Mouse (Mus musculus) forebrain, embryonic 14.5 days (tissue): Measurements from ENCODE around the gene Nup107. TPM values are rescaled to one million over a fixed set of nuclear protein-coding genes. Genes with fewer than 3 reads are reported as not detected.

Source experiments
- ATAC-seq: fragments of 200-750 bp; cut with Nextera tagmentation; 2 replicates; pipeline ENCODE4 v1.8.0; 2017; ENCODE audit warnings: mild to moderate bottlenecking, moderate library complexity
- DNase-seq: peaks from one replicate; pipeline ENCODE4 v3.0.0-alpha.2; 2015; ENCODE audit warnings: low spot score
- H3K27ac ChIP-seq: fragments of 300-500 bp; sonication (generic); 2 replicates; pipeline ENCODE4 v1.5.1; 2014; ENCODE audit warnings: low read depth, mild to moderate bottlenecking, control low read depth, low read length, moderate library complexity
- H3K27me3 ChIP-seq: fragments of 300-500 bp; sonication (generic); replicated peaks from 2 replicates; pipeline ENCODE4 v1.6.1; 2014; ENCODE audit warnings: low read length, control low read depth, mixed read lengths; ENCODE audit not compliant: control insufficient read depth, insufficient read depth
- H3K36me3 ChIP-seq: fragments of 300-500 bp; sonication (generic); 2 replicates; pipeline ENCODE4 v1.6.1; 2014; ENCODE audit warnings: low read length, control low read depth; ENCODE audit not compliant: control insufficient read depth, insufficient read depth
- H3K4me1 ChIP-seq: fragments of 300-500 bp; sonication (generic); 2 replicates; pipeline ENCODE4 v1.6.1; 2014; ENCODE audit warnings: antibody characterized with exemption, low read length, control low read depth; ENCODE audit not compliant: control insufficient read depth, insufficient read depth
- H3K4me2 ChIP-seq: fragments of 300-500 bp; sonication (generic); 2 replicates; pipeline ENCODE4 v1.6.1; 2014; ENCODE audit warnings: mild to moderate bottlenecking, control low read depth, low read length
- H3K4me3 ChIP-seq: fragments of 300-500 bp; sonication (generic); 2 replicates; pipeline ENCODE4 v1.5.1; 2014; ENCODE audit warnings: low read depth, low read length, control low read depth
- H3K9ac ChIP-seq: fragments of 300-500 bp; sonication (generic); 2 replicates; pipeline ENCODE4 v1.6.1; 2014; ENCODE audit warnings: mild to moderate bottlenecking, low read length, control low read depth, moderate library complexity
- H3K9me3 ChIP-seq: fragments of 300-500 bp; sonication (generic); replicated peaks from 2 replicates; pipeline ENCODE4 v1.6.1; 2016; ENCODE audit warnings: low read length, control low read depth, mixed read lengths; ENCODE audit not compliant: control insufficient read depth
- WGBS: fragments of 180-500 bp; shearing (Covaris S2); extraction: QIAGEN DNeasy Blood & Tissue Kit; methylation state at CpG from one replicate; pipeline ENCODE4 v1.1.7; 2014; 5-methylcytosine and 5-hydroxymethylcytosine counted together
- polyA plus RNA-seq: library from polyadenylated mRNA; unstranded; fragments of >200 nt; fragmentation: Nextera tagmentation; extraction: Ambion mirVana; gene quantifications from 2 replicates; pipeline ENCODE4 v1.2.1, GENCODE M21; 2014

Gene Nup107
- polyA plus RNA-seq, 1 experiment from 2014 or later: 68.7 TPM

DNA sequence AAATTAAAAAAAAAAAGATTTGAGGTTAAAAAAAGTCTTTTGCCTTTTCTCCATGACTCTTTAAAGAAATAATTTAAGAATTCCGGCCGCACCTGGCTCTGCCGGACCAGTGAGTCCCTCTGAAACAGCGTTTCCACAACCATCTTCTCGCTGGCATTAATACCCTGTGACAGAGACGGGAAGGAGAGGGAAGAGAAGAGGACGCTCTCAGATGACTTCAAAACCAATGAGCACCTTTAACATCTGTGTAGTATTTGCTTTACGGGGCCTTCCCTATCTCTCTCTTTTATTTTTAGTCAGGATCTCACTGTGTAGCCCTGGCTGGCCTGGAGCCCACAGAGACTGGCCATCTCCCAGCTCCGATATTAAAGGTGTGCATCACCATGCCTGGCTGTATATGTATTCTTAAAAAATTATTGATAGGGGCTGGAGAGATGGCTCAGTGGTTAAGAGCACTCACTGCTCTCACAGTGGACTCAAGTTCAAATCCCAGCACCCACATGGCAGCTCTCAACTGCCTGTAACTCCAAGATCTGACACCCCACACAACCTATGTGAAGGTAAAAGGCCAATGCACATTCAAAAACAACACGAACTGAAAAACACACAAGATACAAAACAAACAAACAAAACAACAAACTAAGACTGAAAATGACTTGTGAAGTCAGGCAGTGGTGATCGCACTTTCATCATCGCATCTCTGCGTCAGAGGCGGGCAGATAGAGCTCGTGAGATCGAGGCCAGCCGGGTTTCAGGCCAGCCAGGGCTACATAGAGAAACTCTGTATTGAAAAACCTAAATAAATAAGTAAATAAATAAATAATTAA, 14.8 kb downstream of the Nup107 start:
- H3K36me3 ChIP-seq: peaks cover 90% of the 10 kb centered on the region
- H3K9ac ChIP-seq: no peak overlapping the region
- H3K4me3 ChIP-seq: no peak overlapping the region
- 94% methylated on average over 17 of the region's 17 CpGs for WGBS
- no peak overlapping the region for H3K27ac ChIP-seq
- DNase-seq (no peak), ATAC-seq (no peak)
- no peaks in the 10 kb centered on the region for H3K27me3 ChIP-seq
- no peaks in the 10 kb centered on the region for H3K9me3 ChIP-seq
- H3K4me2 ChIP-seq: no peak overlapping the region
- H3K4me1 ChIP-seq: no peaks in the 10 kb centered on the region

DNA sequence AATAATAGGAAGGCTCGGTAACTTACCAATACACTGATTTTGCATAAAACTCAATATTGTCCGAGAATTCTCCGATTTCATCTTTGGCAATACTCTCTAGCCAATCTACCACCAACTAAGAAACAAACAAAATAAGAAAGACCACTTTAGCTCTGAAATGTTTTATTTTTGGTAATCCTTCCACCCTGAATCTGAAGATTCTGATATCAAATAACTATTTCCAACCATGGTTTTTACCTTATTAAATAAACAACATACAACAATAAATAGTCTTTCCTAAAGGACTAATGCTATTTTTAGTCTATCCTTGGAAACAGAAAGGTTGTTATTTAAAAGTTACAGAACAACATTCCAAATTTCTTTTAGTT, 15.4 kb downstream of the Nup107 start:
- Histone ChIP-seq H3K9ac (no peak overlapping the region), H3K27me3 (no peaks in the 10 kb centered on the region), H3K36me3 (peaks cover 90% of the 10 kb centered on the region), H3K9me3 (no peaks in the 10 kb centered on the region), H3K4me2 (no peak overlapping the region), H3K27ac (no peak overlapping the region), H3K4me1 (no peaks in the 10 kb centered on the region), H3K4me3 (no peak overlapping the region)
- over 99% methylated on average over 3 of the region's 3 CpGs for WGBS
- ATAC-seq (no peak), DNase-seq (no peak)

DNA sequence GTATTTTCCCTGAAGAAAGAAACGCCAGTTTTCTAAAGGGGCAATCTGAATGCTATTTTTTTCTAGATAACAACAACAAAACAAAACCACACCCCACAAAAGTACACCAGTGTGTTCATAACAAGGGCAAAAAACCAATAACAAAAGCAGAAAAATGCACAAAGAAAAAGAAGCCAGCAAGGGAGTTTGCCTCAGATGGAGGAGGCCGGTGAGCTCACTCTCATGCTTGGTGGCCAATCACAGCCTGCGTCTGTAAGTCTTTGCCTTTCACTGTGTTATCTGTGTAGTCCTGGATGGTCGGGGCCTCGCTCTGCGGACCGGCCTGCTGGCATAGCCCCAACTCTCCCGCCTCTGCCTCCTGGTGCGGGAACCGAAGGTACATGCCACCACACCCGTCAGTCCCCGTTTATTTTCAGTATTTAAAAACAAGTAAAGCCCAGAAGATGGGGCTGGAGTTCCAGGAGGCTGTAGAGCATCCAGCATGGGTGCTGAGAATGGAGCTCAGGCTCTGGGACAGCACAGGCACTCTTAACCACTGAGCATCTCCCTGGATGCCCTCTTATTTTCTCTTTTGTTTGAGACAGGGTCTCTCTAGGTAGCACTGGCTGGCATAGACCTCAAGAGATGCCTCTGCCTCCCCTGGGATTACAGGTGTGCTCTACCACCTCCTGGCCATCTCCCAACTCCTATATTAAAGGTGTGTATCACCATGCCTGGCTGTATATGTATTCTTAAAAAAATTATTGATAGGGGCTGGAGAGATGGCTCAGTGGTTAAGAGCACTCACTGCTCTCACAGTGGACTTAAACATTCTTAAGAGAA, 16.0 kb downstream of the Nup107 start:
- Histone ChIP-seq H3K9me3 (no peaks in the 10 kb centered on the region), H3K9ac (no peak overlapping the region), H3K36me3 (peaks cover 88% of the 10 kb centered on the region), H3K4me2 (no peak overlapping the region), H3K27me3 (no peaks in the 10 kb centered on the region), H3K4me3 (no peak overlapping the region), H3K27ac (no peak overlapping the region), H3K4me1 (no peaks in the 10 kb centered on the region)
- DNase-seq: no peak
- WGBS: 91% methylated on average over 12 of the region's 12 CpGs
- ATAC-seq: no peak

DNA sequence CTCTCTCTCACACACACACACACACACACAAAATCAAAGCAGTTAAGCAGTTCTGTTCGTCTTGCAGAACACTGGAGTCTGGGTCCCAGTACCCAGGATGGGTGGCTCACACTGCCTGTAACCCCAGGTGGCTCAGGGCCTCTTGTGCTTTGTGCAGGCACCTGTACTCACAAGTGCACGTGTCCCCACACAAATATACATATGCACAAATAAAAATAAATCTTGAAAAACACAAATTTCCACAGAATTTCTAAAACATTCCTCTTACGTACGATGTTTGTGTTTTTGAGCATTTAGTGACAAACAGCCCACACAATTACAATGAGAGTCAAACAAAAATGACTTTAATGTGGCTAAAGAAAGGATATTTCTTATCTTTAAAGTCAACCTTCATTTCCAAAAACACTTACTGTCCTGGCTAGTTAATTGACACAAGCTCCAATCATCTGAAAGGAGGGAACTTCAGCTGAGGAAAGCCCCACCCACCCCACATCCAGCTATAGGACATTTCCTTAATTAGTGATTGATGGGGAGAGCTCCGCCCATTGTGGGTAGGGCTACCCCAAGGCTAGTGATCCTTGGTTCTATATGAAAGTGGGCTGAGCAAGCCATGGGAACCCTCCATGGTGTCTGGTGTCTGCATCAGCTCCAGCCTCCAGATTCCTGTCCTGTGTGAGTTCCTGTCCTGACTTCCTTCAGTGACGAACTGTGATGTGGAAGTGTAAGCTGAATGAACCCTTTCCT, 16.9 kb downstream of the Nup107 start:
- H3K27ac ChIP-seq: no peak overlapping the region
- H3K9ac ChIP-seq: no peak overlapping the region
- 90% methylated on average over 6 of the region's 6 CpGs for WGBS
- H3K4me2 ChIP-seq: no peak overlapping the region
- DNase-seq (no peak), ATAC-seq (no peak)
- peaks cover 86% of the 10 kb centered on the region for H3K36me3 ChIP-seq
- no peak overlapping the region for H3K4me3 ChIP-seq
- H3K4me1 ChIP-seq: no peaks in the 10 kb centered on the region
- no peaks in the 10 kb centered on the region for H3K9me3 ChIP-seq
- no peaks in the 10 kb centered on the region for H3K27me3 ChIP-seq

DNA sequence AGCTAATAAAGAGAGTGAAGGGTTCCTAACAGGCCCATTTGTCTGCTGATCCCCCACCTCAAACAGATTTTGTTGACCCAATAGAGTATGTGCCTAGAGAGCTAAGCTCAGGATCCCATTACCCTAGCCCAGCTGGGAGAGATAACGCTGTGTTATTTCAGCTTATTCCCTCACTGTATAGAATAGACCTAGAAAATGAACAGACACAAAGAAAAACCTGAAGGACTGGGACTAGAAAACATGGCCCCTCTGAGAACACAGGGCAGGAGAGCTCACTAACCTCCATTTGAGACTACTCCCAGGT, 17.7 kb downstream of the Nup107 start:
- Histone ChIP-seq H3K9ac (no peak overlapping the region), H3K4me1 (no peaks in the 10 kb centered on the region), H3K4me2 (no peak overlapping the region), H3K9me3 (no peaks in the 10 kb centered on the region), H3K4me3 (no peak overlapping the region), H3K36me3 (peaks cover 87% of the 10 kb centered on the region), H3K27ac (no peak overlapping the region), H3K27me3 (no peaks in the 10 kb centered on the region)
- 100% methylated on average over 1 of the region's 1 CpGs for WGBS
- no peak for ATAC-seq
- no peak for DNase-seq

DNA sequence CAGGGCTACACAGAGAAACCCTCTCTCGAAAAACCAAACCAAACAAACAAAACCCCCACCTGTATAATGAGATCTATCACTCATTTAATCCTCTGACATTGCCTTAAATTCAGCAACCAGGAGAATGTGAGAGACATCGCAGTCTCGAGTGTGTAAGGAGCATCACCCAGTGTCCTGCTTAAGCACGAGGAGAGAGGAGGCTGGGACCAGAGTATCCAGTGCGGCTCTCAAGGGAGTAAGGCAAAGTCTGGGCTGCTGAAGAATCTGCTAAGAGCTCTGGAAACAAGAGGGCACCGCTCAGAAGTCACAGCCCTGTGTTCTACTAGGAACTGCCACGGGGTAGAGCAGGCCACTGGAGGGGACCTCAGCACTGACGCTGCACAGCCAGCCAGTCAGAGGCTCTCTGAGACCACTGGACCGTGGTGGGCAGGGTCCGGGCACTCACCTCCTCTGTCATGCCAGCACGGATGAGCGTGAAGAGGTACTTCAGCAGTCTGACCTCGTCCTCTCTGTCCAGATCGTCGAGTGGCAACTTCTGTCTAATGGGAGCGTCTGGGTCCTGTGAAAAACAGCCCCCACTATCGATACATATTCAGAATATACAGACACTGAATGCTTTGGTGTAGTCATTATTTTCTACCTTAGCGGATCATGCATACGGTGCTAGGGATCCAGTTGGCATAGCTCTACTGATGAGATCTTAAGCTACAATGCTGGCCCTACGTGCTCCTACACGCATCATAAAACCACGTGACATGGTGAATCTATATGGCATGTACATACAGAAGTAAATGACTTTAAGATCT, 18.3 kb downstream of the Nup107 start:
- H3K36me3 ChIP-seq: peaks cover 90% of the 10 kb centered on the region

DNA sequence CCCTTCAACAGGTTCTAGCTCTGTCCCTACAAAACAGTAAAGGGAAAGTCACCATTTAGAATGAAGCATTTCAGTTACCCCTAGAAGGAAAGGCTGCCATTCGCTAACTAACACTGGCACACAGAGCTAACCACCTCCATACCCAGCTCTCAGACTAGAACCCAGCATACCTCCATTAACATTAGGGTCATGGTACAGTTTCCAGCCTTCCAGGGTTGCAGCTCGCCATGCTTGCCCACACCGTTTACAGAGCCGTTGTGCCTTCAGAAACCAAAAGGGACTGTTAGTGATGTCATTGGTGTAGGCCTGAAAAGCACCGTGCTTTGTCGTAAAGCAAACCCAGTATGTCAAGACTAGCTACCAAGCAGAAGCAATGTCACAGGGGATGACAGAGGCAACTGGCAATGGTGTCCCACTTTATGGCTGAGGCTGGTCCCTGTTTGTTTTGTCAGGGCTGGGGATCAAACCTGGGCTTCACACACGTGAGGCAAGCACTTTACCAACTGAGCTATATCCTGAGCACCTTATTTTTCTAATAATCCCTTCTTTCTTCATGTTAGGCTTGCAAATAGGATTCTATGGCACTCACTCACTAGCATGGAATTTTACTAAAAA, 19.3 kb downstream of the Nup107 start:
- H3K36me3 ChIP-seq: peaks cover 83% of the 10 kb centered on the region
- no peak overlapping the region for H3K4me2 ChIP-seq
- no peak for DNase-seq
- H3K27me3 ChIP-seq: no peaks in the 10 kb centered on the region
- WGBS: 94% methylated on average over 7 of the region's 7 CpGs
- no peak overlapping the region for H3K9ac ChIP-seq
- ATAC-seq: no peak
- H3K9me3 ChIP-seq: no peaks in the 10 kb centered on the region
- no peak overlapping the region for H3K4me3 ChIP-seq
- H3K4me1 ChIP-seq: no peaks in the 10 kb centered on the region
- H3K27ac ChIP-seq: no peak overlapping the region

More for the DNA sequence above, 18.3 kb downstream of the Nup107 start:
- H3K27ac ChIP-seq: no peak overlapping the region
- no peak for DNase-seq
- H3K27me3 ChIP-seq: no peaks in the 10 kb centered on the region
- no peak overlapping the region for H3K4me3 ChIP-seq
- H3K4me2 ChIP-seq: no peak overlapping the region
- ATAC-seq: no peak
- H3K9me3 ChIP-seq: no peaks in the 10 kb centered on the region
- H3K9ac ChIP-seq: no peak overlapping the region
- WGBS: 96% methylated on average over 22 of the region's 22 CpGs
- H3K4me1 ChIP-seq: no peaks in the 10 kb centered on the region

DNA sequence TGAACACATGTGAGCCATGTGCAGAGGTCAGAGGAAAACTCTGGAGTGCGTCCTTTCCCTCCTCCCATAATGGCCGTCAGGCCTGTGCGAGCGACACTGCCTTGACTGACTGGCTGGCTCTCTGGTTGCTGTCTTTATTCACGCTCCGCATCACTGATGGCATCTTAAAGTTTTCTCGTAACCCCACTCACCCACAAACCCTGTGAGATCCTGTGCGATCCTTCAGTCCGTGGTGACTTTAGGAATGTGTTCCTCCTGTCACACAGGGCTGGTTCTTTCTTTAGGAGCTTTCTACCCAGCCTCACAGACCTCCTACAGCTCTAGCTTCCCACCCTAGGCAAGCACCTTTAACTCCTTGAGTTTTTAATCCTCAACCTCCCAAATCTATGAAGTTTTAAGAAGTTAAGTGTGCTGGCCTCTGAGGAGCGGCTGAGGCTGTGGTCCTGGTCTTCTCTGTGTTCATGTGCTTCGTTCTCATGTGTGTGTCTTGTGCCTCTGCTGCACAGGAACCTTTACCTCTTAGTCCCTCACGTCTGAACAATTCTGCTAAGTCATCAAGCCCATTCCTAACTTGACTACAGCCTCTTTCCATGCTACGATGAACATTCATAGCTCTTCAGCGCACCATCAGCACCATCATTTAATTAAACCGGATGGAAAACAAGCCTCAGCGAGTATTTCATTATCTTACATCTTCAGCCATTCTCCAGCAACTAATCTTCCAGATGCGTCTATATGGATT, 20.0 kb downstream of the Nup107 start:
- Histone ChIP-seq H3K4me2 (no peak overlapping the region), H3K9ac (no peak overlapping the region), H3K9me3 (no peaks in the 10 kb centered on the region), H3K36me3 (peaks cover 83% of the 10 kb centered on the region), H3K27me3 (no peaks in the 10 kb centered on the region), H3K4me1 (no peaks in the 10 kb centered on the region), H3K27ac (no peak overlapping the region), H3K4me3 (no peak overlapping the region)
- WGBS: 92% methylated on average over 17 of the region's 17 CpGs
- DNase-seq: no peak
- ATAC-seq: no peak
